Mouse (Mus musculus) small intestine, adult 2 months (tissue): ENCODE measurements around the gene Dnah7c.

Source experiments
- CTCF ChIP-seq: fragments of 200-500 bp; IDR thresholded peaks from 2 replicates; pipeline ENCODE4 v1.5.1; 2012; ENCODE audit warnings: low read depth, mild to moderate bottlenecking, control low read depth, inconsistent platforms, low read length, moderate library complexity, mixed read lengths; ENCODE audit not compliant: insufficient replicate concordance, insufficient read length; ENCODE audit errors: extremely low read depth
- POLR2A ChIP-seq: fragments of 200-500 bp; IDR thresholded peaks from 2 replicates; pipeline ENCODE4 v1.6.1; 2012; ENCODE audit warnings: low read depth, mild to moderate bottlenecking, control low read depth, inconsistent platforms, low read length, moderate library complexity

DNA sequence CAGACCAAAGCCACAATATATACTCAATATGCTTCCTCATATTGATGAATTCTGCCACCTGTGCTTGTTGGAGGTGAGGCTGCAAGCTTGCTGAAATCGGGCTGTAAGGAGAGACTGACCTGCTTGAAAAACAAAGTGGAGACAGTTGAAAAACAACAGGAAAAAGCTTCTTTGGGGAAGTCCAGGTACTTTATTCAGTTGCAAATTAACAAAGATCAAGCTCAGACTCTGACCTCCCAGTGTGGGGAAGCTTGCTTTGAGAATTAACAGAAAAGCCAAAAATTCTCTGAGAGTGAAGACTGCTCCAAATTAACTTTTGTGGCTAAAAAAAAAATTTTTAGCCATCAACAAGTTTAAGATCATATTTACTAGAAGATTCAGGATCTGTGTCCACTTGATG lies 194.9 kb downstream of the Dnah7c start:
- no peak for TF ChIP-seq CTCF
- TF ChIP-seq POLR2A: no peak
